Mouse (Mus musculus): ENCODE measurements around the gene Ptk7.

- TF ChIP-seq CTCF (IDR thresholded peaks at IDR 0.05; ENCODE audit: control insufficient read depth, insufficient read depth, insufficient replicate concordance, low read depth, low read length) (no peak), POLR2A (IDR thresholded peaks at IDR 0.05; ENCODE audit: control insufficient read depth, low read depth, low read length) (no peak)
Measured at GRCm38 (mm10) chr17:46618394-46618768, 10.9 kb downstream of the Ptk7 start.

All from testis, adult 2 months (tissue).